Mouse (Mus musculus): ENCODE data around the gene Mrps12. TPM values are rescaled to one million over a fixed set of nuclear protein-coding genes. Genes with fewer than 3 reads are reported as not detected.
A peak's percentile ranks its signal among the peaks of the same experiment; 100 is the strongest.

The Mrps12 gene
- polyA plus RNA-seq (2016; fragmentation: Nextera tagmentation; extraction: Ambion mirVana): 152 and 186 TPM in 2 replicates

DNA sequence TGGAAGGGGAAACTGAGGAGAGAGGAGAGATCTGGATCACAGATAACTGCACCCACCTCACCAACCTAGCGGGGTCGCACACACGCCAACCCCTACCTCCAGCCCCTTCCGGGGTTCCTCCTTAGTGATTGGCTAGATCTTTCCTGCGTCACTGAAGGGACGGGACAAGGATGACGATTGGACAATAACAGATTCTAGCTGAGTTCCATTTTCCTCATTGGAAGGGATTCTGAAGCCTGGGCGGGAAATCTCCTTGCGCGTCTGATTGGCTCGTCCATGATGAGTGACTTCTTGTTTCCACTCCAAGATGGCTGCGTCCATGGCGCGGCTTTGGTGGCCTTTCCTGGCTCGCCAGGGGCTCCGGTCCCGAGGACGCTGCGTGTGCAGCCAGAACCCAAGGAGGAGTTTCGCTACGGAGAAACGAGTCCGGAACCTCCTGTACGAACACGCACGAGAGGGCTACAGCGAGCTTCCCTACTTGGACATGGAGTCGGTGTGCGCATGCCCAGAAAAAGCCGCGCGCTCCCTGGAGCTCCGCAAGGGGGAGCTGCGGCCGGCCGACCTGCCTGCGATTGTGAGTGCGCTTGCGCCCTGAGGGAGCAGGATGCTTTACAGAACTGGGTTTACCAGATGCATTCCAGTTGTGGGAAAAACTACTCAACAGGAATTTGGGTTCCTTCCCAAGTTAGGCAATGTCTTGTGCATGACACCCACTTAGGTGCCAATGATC is at the start of gene Mrps12, which contains the start of gene Sars2:
Mrps12 (minus strand) TSS at position 112 of the 730 bp plus-strand sequence.
Sars2 (plus strand) TSS at position 284 of the 730 bp plus-strand sequence.
- Histone ChIP-seq H3K4me3 (peak within 1 kb of the TSS; percentile 73), H3K27me3 (ENCODE audit: low read depth, poor library complexity, severe bottlenecking) (no peaks in the 10 kb centered on the region), H3K9me3 (replicated peaks) (no peaks in the 10 kb centered on the region), H3K27ac (peak within 1 kb of the TSS; percentile 95), H3K36me3 (peaks cover 65% of the 10 kb centered on the region), H3K4me1 (peaks cover 13% of the 10 kb centered on the region)
- peak; percentile 96 for DNase-seq (ENCODE audit: low spot score)
- WGBS: under 1% methylated on average over 39 of the region's 39 CpGs

DNA sequence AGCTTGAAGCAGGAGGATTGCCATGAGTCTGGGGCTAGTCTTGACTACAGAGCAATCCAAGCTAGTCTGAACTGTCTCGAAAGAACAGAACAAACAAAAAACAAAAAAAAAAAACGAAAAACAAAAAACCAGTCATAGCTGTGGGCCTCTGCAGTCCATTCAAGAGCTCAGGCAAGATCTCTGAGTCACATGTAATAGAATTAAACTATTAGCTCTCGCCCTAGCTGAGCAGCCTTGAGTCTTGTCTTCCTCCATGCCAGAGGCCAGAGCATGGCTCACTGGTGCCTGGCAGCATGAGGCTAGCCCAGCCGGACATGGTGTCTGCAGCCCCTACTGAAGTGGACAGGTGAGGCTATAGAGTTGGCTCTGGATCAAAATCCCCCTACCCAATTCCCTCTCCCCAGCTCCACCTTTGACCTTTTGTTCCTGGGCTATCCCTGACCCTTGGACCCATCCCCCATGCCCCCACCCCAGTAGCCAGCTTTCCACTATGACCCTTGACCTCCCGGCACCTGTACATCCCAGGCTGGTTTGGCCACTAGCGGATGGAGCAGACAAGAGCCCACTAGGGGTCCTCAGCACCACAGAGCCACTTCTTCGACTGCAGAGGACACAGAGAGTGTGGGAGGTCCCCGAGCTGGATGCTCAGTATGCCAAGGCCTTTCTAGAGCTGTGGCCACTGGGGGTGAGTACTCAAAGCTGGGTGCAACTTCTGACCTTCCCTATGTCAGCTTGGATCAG is 48.6 kb upstream of the Mrps12 start:
- Histone ChIP-seq H3K27ac (peak overlapping the region; percentile 75; the same call in 1 of the 2 replicates), H3K9me3 (replicated peaks) (no peaks in the 10 kb centered on the region), H3K36me3 (peaks cover 27% of the 10 kb centered on the region), H3K4me3 (no peak overlapping the region), H3K27me3 (ENCODE audit: low read depth, poor library complexity, severe bottlenecking) (no peaks in the 10 kb centered on the region), H3K4me1 (peaks cover 51% of the 10 kb centered on the region)
- DNase-seq (ENCODE audit: low spot score): no peak
- WGBS: 61% methylated on average over 8 of the region's 8 CpGs

DNA sequence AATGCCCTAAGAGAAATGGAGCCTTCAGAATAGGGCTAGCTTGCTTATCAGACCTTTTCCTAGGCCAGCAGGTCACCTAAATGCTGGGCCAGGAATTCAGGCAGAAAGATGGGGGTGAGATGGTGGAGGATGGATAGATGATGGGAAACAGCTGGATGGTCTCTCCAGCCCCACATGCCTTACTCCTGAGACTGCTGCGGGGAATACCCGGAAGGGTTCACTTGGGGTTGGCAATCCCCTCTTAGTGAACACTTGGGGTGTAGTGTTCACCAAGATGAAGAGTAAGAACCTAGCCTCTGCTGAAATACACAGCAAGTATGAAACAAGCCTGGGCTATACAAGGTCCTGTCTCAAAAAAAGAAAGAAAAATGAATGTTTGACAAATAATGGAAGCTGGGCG is 47.6 kb upstream of the Mrps12 start:
- 64% methylated on average over 3 of the region's 3 CpGs for WGBS
- peaks cover 28% of the 10 kb centered on the region for H3K36me3 ChIP-seq
- no peaks in the 10 kb centered on the region for H3K9me3 ChIP-seq (replicated peaks)
- peaks cover 51% of the 10 kb centered on the region for H3K4me1 ChIP-seq
- DNase-seq (ENCODE audit: low spot score): no peak
- H3K27ac ChIP-seq: peak overlapping the region; percentile 75
- H3K4me3 ChIP-seq: no peak overlapping the region; the same call in 1 of the 2 replicates
- no peaks in the 10 kb centered on the region for H3K27me3 ChIP-seq (ENCODE audit: low read depth, poor library complexity, severe bottlenecking)

DNA sequence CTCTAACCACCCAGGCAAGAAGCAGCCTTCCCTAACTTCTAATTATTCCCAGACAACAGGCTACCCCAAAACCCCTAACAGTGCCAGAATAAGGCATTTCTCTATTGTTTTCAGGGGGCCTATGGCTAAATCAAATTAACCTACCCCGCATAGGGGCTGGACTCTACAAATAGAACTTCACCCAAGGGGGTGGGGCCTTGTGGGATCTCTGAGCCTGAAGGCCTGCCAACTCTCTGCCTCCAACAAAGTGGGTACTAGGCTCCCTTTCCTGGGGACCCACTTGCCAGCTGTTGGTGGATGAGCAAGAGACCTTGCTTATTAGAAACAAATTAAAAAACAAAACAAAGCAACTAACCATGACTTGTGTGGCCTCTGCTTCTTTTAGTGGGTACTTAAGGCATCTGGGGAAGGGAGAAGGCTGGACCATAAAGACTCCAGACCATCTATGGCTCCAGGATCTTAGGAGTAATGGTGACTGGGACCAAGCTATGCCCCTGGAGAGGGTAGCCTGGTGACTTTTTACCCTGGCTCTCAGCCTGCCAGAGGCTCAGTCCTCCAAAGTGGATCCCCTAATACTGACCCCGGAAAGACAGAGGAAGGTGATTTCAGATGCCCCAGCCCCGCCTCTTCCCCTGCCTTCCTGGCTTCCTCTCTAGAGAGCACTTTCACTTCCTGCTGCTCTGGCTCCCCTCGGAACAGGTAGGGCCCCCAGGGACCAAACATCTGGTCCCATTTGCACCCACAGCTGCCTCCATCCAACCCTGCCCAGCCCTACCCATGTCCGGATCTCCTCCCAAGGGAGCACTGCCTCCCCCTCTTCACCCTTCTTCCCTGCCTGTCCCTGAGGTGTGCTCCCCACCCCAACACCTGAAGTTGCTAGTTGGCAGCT is 46.9 kb upstream of the Mrps12 start, which contains the start of gene Rinl:
Rinl (plus strand) TSS at position 663 of the 889 bp plus-strand sequence.
- peak within 1 kb of the TSS; percentile 75 for H3K27ac ChIP-seq
- H3K4me1 ChIP-seq: peaks cover 51% of the 10 kb centered on the region
- no peak within 1 kb of the TSS; the same call in 1 of the 2 replicates for H3K4me3 ChIP-seq
- no peaks in the 10 kb centered on the region for H3K9me3 ChIP-seq (replicated peaks)
- peaks cover 34% of the 10 kb centered on the region for H3K36me3 ChIP-seq
- no peak for DNase-seq (ENCODE audit: low spot score)
- H3K27me3 ChIP-seq (ENCODE audit: low read depth, poor library complexity, severe bottlenecking): no peaks in the 10 kb centered on the region
- WGBS: 64% methylated on average over 5 of the region's 5 CpGs

DNA sequence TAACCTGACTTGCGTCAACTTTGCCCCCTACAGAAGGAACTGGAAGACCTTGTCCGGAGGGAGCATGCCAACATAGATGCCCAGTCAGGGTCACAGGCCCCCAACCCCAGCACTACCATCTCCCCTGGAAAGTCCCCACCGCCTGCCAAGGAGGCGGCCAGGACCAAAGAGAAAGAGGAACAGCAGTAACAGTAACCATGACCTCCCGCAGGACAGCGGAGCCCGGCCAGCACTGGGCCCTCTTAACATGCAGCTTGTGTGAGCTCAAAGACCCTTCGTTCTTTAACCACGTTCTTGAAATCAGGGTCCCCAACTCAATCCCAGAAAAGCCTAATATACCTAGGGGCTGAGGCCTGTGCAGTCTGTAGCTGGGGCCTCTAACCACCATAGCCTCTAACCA is 46.3 kb upstream of the Mrps12 start:
- Histone ChIP-seq H3K27me3 (ENCODE audit: low read depth, poor library complexity, severe bottlenecking) (no peaks in the 10 kb centered on the region), H3K36me3 (peaks cover 41% of the 10 kb centered on the region), H3K4me3 (no peak overlapping the region), H3K9me3 (replicated peaks) (no peaks in the 10 kb centered on the region), H3K27ac (0 out of 2 replicates have a peak overlapping the region, but pooled peaks have one; percentile 75), H3K4me1 (peaks cover 52% of the 10 kb centered on the region)
- 92% methylated on average over 9 of the region's 9 CpGs for WGBS
- DNase-seq (ENCODE audit: low spot score): no peak

DNA sequence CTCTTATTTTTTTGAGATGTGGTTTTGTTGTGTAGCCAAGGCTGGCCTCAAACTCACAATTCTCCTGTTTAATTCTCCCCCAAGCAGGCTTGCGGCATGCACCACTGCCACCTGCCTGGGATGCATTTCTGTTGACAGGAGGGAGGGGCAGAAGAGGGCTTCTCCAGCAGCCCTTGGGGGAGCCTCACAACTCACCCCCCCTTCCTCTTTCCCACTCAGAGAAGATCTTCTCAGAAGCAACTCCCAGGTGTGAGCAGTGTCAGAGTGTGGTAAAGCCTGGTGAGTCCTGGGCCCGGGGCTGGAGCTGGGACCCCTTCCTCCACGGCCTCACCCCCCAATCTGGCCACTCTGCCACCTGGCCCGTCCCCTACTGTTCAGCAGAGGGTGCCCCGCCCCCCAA is 43.5 kb upstream of the Mrps12 start:
- no peaks in the 10 kb centered on the region for H3K9me3 ChIP-seq (replicated peaks)
- H3K4me3 ChIP-seq: no peak overlapping the region
- H3K36me3 ChIP-seq: peaks cover 45% of the 10 kb centered on the region
- 72% methylated on average over 5 of the region's 5 CpGs for whole genome bisulfite sequencing
- H3K27ac ChIP-seq: no peak overlapping the region
- H3K27me3 ChIP-seq (ENCODE audit: low read depth, poor library complexity, severe bottlenecking): no peaks in the 10 kb centered on the region
- peaks cover 34% of the 10 kb centered on the region for H3K4me1 ChIP-seq
- no peak for DNase-seq (ENCODE audit: low spot score)

DNA sequence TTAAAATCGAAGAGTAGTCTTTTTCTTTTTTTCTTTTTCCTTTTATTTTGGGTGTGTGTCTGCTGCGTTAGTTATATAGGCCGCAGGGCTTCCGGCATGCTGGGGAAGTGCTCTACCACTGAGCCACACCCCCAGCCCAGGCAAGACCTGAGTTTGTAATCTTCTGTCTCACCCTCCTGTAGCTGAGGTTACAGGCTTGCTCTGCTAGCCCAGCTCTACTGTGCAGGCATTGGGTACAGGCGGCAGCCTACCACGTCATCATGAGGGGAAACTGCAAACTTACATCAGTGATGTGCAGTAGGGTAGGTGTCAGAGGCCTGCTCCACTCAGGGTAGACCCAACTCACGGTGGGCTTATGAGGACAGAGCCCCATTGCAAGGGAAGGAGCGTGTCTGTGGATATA is 39.6 kb upstream of the Mrps12 start:
- Histone ChIP-seq H3K4me1 (peaks cover 9% of the 10 kb centered on the region), H3K27ac (no peak overlapping the region), H3K27me3 (ENCODE audit: low read depth, poor library complexity, severe bottlenecking) (no peaks in the 10 kb centered on the region), H3K9me3 (replicated peaks) (no peaks in the 10 kb centered on the region), H3K36me3 (peaks cover 46% of the 10 kb centered on the region), H3K4me3 (no peak overlapping the region)
- no peak for DNase-seq (ENCODE audit: low spot score)
- WGBS: 92% methylated on average over 8 of the region's 8 CpGs

DNA sequence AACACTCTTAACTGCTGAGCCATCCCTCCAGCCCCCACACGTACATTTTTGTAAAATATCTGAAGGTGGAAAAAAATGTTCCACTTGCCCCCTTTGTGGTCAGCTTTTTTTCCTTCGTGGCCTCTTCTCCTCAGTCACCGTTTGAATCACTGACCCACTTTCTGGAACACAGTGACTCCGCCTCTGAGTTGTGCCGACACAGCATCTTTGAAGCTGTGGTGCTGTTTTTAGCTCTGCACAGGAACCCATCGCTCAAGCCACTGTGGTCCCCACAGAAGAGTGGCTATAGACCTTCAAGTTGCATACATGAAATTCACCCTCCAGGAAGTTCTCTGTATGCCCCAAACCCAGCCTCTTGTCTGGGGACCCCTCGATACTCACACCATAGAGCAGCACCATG is 39.2 kb upstream of the Mrps12 start:
- DNase-seq (ENCODE audit: low spot score): no peak
- Histone ChIP-seq H3K4me1 (peaks cover 9% of the 10 kb centered on the region), H3K27ac (no peak overlapping the region), H3K36me3 (peaks cover 42% of the 10 kb centered on the region), H3K27me3 (ENCODE audit: low read depth, poor library complexity, severe bottlenecking) (no peaks in the 10 kb centered on the region), H3K4me3 (no peak overlapping the region), H3K9me3 (replicated peaks) (no peaks in the 10 kb centered on the region)
- 84% methylated on average over 7 of the region's 7 CpGs for WGBS

DNA sequence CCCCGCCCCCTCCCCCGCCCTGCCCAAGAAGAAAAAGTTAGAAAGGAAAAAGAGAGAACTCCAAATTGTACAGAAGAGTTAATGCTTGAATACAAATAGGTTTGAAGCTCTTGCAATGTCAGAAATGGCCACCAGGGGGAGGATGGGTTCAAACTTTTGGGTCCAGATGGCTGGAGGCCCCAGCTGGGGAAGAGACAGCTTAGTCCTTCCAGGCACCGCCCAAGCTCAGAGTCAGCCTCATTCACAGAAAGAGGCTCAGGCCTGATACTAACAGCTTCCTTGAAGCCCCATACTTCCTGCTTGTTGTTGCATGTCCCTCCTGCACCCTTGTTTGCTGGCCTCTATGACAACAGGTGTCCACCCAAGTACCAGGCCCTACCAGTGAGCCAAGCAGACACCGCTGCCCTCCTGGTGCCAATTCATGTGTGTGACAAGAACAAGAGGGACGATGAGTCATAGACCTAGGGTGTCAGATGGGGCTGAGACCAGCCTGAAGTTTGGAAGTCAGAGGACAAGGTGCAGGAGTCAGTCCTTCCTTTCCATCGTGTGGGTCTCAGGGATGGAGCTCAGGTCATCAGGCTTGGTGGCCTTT is 38.5 kb upstream of the Mrps12 start:
- peaks cover 9% of the 10 kb centered on the region for H3K4me1 ChIP-seq
- DNase-seq (ENCODE audit: low spot score): peak; percentile 90
- H3K36me3 ChIP-seq: peaks cover 40% of the 10 kb centered on the region
- WGBS: 50% methylated on average over 6 of the region's 6 CpGs
- no peaks in the 10 kb centered on the region for H3K9me3 ChIP-seq (replicated peaks)
- H3K27me3 ChIP-seq (ENCODE audit: low read depth, poor library complexity, severe bottlenecking): no peaks in the 10 kb centered on the region
- no peak overlapping the region for H3K27ac ChIP-seq
- no peak overlapping the region for H3K4me3 ChIP-seq

DNA sequence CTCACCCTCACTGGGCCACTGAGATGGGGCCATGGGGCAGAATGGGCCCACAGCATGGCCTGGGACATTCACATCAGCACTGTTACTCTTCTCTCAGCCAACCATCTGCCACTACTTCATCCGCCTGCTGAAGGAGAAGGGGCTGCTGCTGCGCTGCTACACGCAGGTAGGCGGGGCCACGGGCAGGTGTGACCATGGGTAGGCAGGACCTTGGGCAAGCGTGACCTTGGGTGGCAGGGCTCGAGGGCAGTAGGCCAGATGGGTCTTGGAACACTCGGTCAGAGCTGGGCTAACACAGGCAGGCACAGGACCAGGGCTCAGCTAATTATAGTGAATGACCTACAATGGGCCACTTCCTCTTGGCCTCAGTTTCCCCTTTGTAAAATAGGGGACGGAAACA is 37.2 kb upstream of the Mrps12 start:
- peaks cover 9% of the 10 kb centered on the region for H3K4me1 ChIP-seq
- no peak for DNase-seq (ENCODE audit: low spot score)
- 77% methylated on average over 9 of the region's 9 CpGs for WGBS
- H3K4me3 ChIP-seq: no peak overlapping the region
- H3K27ac ChIP-seq: no peak overlapping the region
- H3K36me3 ChIP-seq: peaks cover 48% of the 10 kb centered on the region
- no peaks in the 10 kb centered on the region for H3K27me3 ChIP-seq (ENCODE audit: low read depth, poor library complexity, severe bottlenecking)
- H3K9me3 ChIP-seq (replicated peaks): no peaks in the 10 kb centered on the region

DNA sequence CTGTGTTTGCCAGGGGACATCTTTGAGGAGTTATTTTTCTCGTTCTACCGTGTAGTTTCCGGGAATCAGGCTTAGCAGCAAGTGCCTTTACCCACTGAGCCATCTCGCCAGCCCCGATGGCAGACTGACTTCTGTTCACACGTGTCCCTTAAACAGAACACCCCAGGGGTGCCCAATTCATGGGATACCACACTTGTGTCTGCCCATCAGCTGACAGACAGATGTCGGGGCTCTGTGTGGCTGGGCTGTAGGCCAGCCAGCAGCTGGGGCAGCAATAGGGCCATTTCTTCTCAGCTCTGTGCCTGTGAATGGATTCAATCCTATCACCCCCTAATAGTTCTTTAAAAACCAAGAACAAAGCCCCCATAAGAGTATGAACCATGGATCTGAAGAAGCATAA is 33.5 kb upstream of the Mrps12 start:
- Histone ChIP-seq H3K4me1 (peaks cover 1% of the 10 kb centered on the region), H3K36me3 (peaks cover 48% of the 10 kb centered on the region), H3K4me3 (no peak overlapping the region; the same call in 1 of the 2 replicates), H3K9me3 (replicated peaks) (no peaks in the 10 kb centered on the region), H3K27me3 (ENCODE audit: low read depth, poor library complexity, severe bottlenecking) (no peaks in the 10 kb centered on the region), H3K27ac (no peak overlapping the region)
- WGBS: 92% methylated on average over 7 of the region's 7 CpGs
- no peak for DNase-seq (ENCODE audit: low spot score)

DNA sequence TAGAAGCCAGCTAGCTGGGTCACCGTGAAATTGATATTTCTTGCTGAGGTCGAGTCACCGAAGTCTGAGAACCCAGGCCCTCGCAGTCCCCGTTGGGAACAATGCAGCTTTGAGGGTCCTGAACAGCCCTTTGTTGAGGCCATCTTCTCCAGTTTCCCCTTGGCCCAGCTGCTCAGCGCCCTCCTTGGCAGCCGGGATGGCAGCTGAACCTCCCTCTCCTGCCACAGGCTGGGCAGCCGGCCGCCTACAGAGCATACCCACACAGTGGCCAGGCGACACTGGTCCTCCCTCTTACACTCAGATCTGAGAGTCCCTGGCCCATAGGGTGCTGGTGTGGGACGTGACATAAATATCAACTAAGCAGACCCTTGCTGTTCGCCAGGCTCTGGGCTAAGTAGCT is 32.5 kb upstream of the Mrps12 start:
- WGBS: 84% methylated on average over 12 of the region's 12 CpGs
- no peak for DNase-seq (ENCODE audit: low spot score)
- Histone ChIP-seq H3K9me3 (replicated peaks) (no peaks in the 10 kb centered on the region), H3K27me3 (ENCODE audit: low read depth, poor library complexity, severe bottlenecking) (no peaks in the 10 kb centered on the region), H3K4me1 (no peaks in the 10 kb centered on the region), H3K4me3 (no peak overlapping the region), H3K27ac (peak overlapping the region; percentile 9; the same call in 1 of the 2 replicates), H3K36me3 (peaks cover 48% of the 10 kb centered on the region)

All from limb, embryonic 10.5 days (tissue).